Mouse (Mus musculus): ENCODE data around the gene St3gal3. TPM values are rescaled to one million over a fixed set of nuclear protein-coding genes. Genes with fewer than 3 reads are reported as not detected.

The St3gal3 gene
- polyA plus RNA-seq, 1 experiment: 8.1 TPM

DNA sequence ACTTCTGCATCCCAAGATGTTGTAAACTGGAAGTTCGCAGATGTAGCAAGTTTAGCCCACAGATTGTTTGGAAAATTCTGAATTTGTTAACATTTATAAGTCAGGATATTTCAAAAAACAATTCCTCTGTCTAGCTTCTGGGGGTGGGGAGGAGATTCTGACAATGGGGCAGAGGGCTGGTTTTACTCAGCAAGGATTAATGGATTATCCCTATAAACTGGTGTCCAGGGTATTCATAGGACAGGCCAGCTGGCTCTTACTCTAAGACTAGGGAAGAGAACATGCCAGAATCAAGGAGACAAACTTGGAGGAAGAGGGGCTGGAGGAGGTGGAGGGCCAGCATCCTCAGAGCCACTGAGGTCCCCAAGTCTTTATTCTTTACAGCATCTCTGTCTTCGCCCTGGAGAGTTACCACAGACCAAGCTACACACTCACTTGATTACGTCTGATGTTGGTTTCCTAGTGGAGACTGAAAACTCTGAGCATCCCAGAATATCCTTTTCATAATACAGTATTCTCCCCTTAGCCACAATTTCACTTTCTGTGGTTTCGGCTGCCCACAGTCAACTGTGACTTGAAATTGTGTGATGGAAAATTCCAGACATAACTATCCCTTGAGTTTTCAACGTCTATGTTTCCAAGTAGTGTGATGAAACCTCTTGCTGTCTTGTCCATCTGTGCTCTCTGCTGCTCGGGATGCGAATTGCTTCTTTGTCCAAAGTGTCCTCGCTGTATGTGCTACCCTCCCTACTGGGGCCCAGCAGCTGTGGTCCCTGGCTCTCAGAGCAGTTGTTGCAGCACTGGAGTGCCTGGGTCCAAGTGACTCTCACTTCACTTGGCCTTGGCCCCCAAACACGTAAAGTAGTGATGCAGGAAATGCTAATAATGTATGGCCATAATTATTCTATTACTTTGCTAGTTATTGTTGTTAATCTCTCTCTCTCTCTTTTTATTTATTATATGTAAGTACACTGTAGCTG lies 64.2 kb downstream of the St3gal3 start:
- 77% methylated on average over 9 of the region's 9 CpGs for WGBS
- no peaks in the 10 kb centered on the region; the same call in 1 of the 2 replicates for H3K36me3 ChIP-seq (ENCODE audit: control insufficient read depth, insufficient read depth, low read length)
- H3K4me3 ChIP-seq (ENCODE audit: low read depth, low read length): no peak overlapping the region
- no peaks in the 10 kb centered on the region for H3K27me3 ChIP-seq (ENCODE audit: control insufficient read depth, insufficient read depth, low read length)
- H3K4me1 ChIP-seq (ENCODE audit: control insufficient read depth, insufficient read depth, insufficient read length, low read length): no peaks in the 10 kb centered on the region
- TF ChIP-seq POLR2A (IDR thresholded peaks at IDR 0.05; ENCODE audit: low read depth, low read length) (no peak), CTCF (IDR thresholded peaks at IDR 0.05; ENCODE audit: extremely low read depth, insufficient read length, insufficient replicate concordance, low read depth, low read length) (no peak)
- H3K27ac ChIP-seq (ENCODE audit: insufficient read depth, low read depth, low read length): 0 out of 2 replicates have a peak overlapping the region, but pooled peaks have one; percentile 34

DNA sequence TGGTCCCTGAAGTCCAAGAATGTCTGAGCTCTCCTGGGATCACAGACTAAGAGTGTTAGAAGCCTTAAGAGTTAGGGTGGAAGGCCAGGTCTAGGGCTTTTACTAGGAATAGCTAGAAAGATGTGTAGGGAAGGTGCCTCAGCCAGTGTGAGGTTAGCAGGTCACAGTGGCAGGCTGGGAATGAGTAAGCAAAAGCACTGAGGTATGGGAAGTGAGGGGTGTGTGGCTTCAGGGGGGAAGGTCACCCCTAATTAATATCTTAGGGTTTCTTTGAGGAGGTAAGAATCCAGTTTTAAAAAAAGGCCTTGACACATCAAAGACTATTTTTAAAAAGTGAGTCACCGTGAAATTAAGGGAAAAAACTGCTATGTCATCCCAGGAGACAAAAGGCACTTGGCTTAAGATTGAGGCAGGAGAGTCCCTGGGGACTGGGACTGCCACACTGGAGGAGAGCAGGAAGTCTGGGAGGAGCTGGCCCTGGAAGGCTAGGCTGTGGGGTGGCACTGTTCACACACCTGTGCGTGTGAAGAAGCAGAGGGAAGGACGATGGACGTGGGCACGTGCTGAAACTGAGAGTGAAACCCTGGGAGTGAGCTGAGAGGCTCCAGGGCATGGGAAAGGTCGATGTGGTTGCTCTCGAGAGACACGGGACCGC lies 72.8 kb downstream of the St3gal3 start:
- Histone ChIP-seq H3K4me3 (ENCODE audit: low read depth, low read length) (no peak overlapping the region), H3K4me1 (ENCODE audit: control insufficient read depth, insufficient read depth, insufficient read length, low read length) (peaks cover 6% of the 10 kb centered on the region; the same call in 1 of the 2 replicates), H3K27ac (ENCODE audit: insufficient read depth, low read depth, low read length) (peak overlapping the region; percentile 76), H3K36me3 (ENCODE audit: control insufficient read depth, insufficient read depth, low read length) (no peaks in the 10 kb centered on the region), H3K27me3 (ENCODE audit: control insufficient read depth, insufficient read depth, low read length) (no peaks in the 10 kb centered on the region)
- WGBS: 51% methylated on average over 9 of the region's 9 CpGs
- no peak for TF ChIP-seq POLR2A (IDR thresholded peaks at IDR 0.05; ENCODE audit: low read depth, low read length)
- no peak for TF ChIP-seq CTCF (IDR thresholded peaks at IDR 0.05; ENCODE audit: extremely low read depth, insufficient read length, insufficient replicate concordance, low read depth, low read length)

DNA sequence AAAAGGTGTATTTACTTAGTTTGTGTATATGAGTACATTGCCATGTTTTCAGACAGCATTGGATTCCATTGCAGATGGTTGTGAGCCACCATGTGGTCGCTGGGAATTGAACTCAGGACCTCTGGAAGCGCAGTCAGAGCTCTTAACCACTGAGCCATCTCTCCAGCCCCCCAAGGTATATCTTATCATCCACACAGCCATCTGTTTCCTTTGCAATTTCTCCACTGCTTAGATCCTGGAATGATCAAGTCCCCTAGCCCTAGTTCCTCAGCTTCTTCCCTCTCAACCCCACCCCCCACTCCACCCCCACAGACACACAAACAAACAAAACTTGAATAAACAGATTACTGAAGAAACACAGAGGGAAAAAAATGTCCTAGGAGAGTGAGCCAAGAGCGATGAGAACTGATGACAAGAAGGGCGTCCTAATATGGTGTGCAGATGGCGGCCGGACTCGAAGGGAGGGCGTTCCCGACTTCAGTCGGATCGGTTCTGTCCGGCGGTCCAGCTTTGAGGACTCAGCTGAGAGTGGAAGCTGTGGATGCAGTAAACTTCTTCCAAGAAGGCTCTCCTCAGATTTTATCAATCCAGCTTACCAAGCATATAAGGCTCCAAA lies 73.7 kb downstream of the St3gal3 start:
- TF ChIP-seq CTCF (IDR thresholded peaks at IDR 0.05; ENCODE audit: extremely low read depth, insufficient read length, insufficient replicate concordance, low read depth, low read length) (no peak), POLR2A (IDR thresholded peaks at IDR 0.05; ENCODE audit: low read depth, low read length) (no peak)
- peaks cover 6% of the 10 kb centered on the region; the same call in 1 of the 2 replicates for H3K4me1 ChIP-seq (ENCODE audit: control insufficient read depth, insufficient read depth, insufficient read length, low read length)
- no peak overlapping the region for H3K4me3 ChIP-seq (ENCODE audit: low read depth, low read length)
- H3K36me3 ChIP-seq (ENCODE audit: control insufficient read depth, insufficient read depth, low read length): no peaks in the 10 kb centered on the region
- 88% methylated on average over 13 of the region's 13 CpGs for WGBS
- peak overlapping the region; percentile 76 for H3K27ac ChIP-seq (ENCODE audit: insufficient read depth, low read depth, low read length)
- H3K27me3 ChIP-seq (ENCODE audit: control insufficient read depth, insufficient read depth, low read length): no peaks in the 10 kb centered on the region

DNA sequence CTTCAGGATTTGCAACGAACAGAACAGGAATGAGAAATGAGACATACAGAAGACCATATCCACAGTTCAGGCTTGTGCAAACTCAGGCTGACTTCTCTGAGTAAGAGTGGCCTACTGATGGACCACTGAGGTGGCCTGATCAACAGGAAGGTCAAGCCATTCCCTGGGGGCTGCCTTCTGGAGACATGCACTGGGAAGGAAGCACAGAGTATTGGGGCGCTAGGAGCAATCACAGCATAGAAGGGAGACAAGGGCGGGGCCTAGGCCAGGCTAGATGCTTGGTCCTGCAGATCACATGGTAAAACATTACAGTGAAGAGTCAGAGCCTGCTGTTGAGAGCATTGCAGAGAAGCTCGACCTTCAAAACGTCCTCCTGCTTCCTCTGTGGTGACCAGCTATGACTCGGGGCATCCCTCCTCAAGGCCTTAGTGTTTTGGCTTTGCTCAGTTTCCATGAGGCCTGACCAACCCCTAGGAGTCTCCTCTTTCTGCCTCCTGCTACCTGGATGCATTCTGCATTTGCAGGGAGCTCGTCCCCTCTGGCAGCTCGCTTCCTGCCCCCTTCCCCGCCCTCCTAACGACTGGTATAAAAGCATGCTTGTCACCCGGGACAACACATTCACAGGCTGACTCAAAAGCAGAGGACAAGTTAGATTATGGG lies 74.8 kb downstream of the St3gal3 start:
- 64% methylated on average over 11 of the region's 11 CpGs for WGBS
- TF ChIP-seq POLR2A (IDR thresholded peaks at IDR 0.05; ENCODE audit: low read depth, low read length) (no peak), CTCF (IDR thresholded peaks at IDR 0.05; ENCODE audit: extremely low read depth, insufficient read length, insufficient replicate concordance, low read depth, low read length) (no peak)
- H3K36me3 ChIP-seq (ENCODE audit: control insufficient read depth, insufficient read depth, low read length): no peaks in the 10 kb centered on the region
- peaks cover 6% of the 10 kb centered on the region; the same call in 1 of the 2 replicates for H3K4me1 ChIP-seq (ENCODE audit: control insufficient read depth, insufficient read depth, insufficient read length, low read length)
- no peak overlapping the region for H3K4me3 ChIP-seq (ENCODE audit: low read depth, low read length)
- no peaks in the 10 kb centered on the region for H3K27me3 ChIP-seq (ENCODE audit: control insufficient read depth, insufficient read depth, low read length)
- peak overlapping the region; percentile 23 for H3K27ac ChIP-seq (ENCODE audit: insufficient read depth, low read depth, low read length)

DNA sequence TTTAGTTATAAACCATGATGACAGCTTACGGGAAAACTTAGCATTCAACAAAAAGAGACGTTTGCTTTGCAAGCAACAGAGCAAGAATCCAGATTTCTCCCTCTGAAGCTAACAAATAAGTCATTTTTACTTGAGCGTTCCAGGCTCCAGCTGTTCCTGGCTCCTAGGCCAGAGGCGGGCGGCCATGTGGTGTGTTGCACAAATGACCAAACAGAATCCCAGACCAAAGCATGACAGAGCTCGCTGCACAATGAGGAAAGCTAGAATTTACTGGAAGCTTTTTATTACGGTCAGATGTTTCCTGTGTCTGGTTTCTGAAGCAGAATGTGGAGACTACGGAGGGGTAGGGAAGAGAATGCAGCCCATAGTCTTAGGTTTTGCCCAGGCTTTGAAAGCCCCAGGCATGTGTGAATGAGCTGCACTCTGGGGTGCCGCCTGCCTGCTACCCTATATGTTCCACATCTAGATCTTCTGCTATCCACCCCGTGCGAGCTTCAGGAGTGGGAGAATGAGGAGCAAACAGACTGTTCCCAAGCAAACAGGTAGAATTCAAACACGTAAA lies 76.5 kb downstream of the St3gal3 start:
- peaks cover 6% of the 10 kb centered on the region; the same call in 1 of the 2 replicates for H3K4me1 ChIP-seq (ENCODE audit: control insufficient read depth, insufficient read depth, insufficient read length, low read length)
- H3K4me3 ChIP-seq (ENCODE audit: low read depth, low read length): no peak overlapping the region
- 70% methylated on average over 12 of the region's 12 CpGs for WGBS
- no peak for TF ChIP-seq CTCF (IDR thresholded peaks at IDR 0.05; ENCODE audit: extremely low read depth, insufficient read length, insufficient replicate concordance, low read depth, low read length)
- no peak for TF ChIP-seq POLR2A (IDR thresholded peaks at IDR 0.05; ENCODE audit: low read depth, low read length)
- no peaks in the 10 kb centered on the region for H3K27me3 ChIP-seq (ENCODE audit: control insufficient read depth, insufficient read depth, low read length)
- H3K36me3 ChIP-seq (ENCODE audit: control insufficient read depth, insufficient read depth, low read length): no peaks in the 10 kb centered on the region
- H3K27ac ChIP-seq (ENCODE audit: insufficient read depth, low read depth, low read length): peak overlapping the region; percentile 81

DNA sequence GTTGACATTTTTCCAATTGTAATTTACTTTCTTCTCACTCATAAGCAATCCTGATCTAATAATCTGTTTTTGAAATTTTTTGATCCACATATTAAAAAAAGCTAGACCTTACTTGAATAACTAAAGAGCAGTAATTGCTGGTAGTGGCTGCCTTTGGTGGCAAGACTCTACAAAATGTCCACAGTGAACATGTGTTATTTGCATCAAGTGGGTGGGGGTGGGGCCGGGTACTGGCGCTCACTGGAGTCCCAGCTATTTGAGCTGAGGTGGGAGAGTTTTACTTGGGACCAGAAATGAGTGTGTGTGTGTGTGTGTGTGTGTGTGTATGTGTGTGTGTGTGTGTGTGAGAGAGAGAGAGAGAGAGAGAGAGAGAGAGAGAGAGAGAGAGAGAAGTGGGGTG lies 77.6 kb downstream of the St3gal3 start:
- 81% methylated on average over 2 of the region's 2 CpGs for WGBS

More for the DNA sequence above, 77.6 kb downstream of the St3gal3 start:
- H3K27ac ChIP-seq (ENCODE audit: insufficient read depth, low read depth, low read length): peak overlapping the region; percentile 52; the same call in 1 of the 2 replicates
- peaks cover under 1% of the 10 kb centered on the region; the same call in 1 of the 2 replicates for H3K4me1 ChIP-seq (ENCODE audit: control insufficient read depth, insufficient read depth, insufficient read length, low read length)
- no peaks in the 10 kb centered on the region for H3K36me3 ChIP-seq (ENCODE audit: control insufficient read depth, insufficient read depth, low read length)
- no peaks in the 10 kb centered on the region for H3K27me3 ChIP-seq (ENCODE audit: control insufficient read depth, insufficient read depth, low read length)
- H3K4me3 ChIP-seq (ENCODE audit: low read depth, low read length): no peak overlapping the region
- no peak for TF ChIP-seq CTCF (IDR thresholded peaks at IDR 0.05; ENCODE audit: extremely low read depth, insufficient read length, insufficient replicate concordance, low read depth, low read length)
- no peak for TF ChIP-seq POLR2A (IDR thresholded peaks at IDR 0.05; ENCODE audit: low read depth, low read length)
